Mouse (Mus musculus) brain, embryonic 14.5 days (tissue): ENCODE measurements at regions not wholly inside any gene's neighbourhood (a gene's known extent, or its start where the extent isn't known, plus 50 kb on each side); places are given as distances from the start of the nearest gene placed in this dataset.
A peak's percentile ranks its signal among the peaks of the same experiment; 100 is the strongest.

Source experiments
- DNase-seq: peaks from one replicate; pipeline ENCODE4 v3.0.0-alpha.2; 2011; ENCODE audit warnings: low read depth
- CTCF ChIP-seq: fragments of 200-500 bp; IDR thresholded peaks from 2 replicates; pipeline ENCODE4 v1.5.1; 2012; ENCODE audit warnings: inconsistent platforms, mild to moderate bottlenecking, moderate library complexity, borderline replicate concordance; ENCODE audit not compliant: insufficient read depth, insufficient read length; ENCODE audit errors: extremely low read depth
- POLR2A ChIP-seq: fragments of 200-500 bp; IDR thresholded peaks from 2 replicates; pipeline ENCODE4 v1.6.1; 2012; ENCODE audit warnings: mild to moderate bottlenecking, inconsistent platforms, borderline replicate concordance; ENCODE audit not compliant: poor library complexity, insufficient read depth, insufficient read length, severe bottlenecking; ENCODE audit errors: extremely low read depth

- DNase-seq: no peak
- TF ChIP-seq POLR2A (no peak), CTCF (no peak)
Observed at GRCm38 (mm10) chr12:29391756-29392155, 136.4 kb upstream of the Myt1l start.

GRCm38 (mm10) chr12:29394271-29394670 is 133.9 kb upstream of the Myt1l start:
- DNase-seq: no peak
- TF ChIP-seq CTCF: no peak
- no peak for TF ChIP-seq POLR2A

GRCm38 (mm10) chr12:29394881-29395280 is 133.3 kb upstream of the Myt1l start:
- peak; percentile 40 for DNase-seq

GRCm38 (mm10) chr12:29395401-29395982 is 132.7 kb upstream of the Myt1l start:
- TF ChIP-seq CTCF (no peak), POLR2A (no peak)
- no peak for DNase-seq

More at GRCm38 (mm10) chr12:29394881-29395280, 133.3 kb upstream of the Myt1l start:
- TF ChIP-seq CTCF (no peak), POLR2A (no peak)

- DNase-seq: no peak
- TF ChIP-seq POLR2A (no peak), CTCF (no peak)
Observed at GRCm38 (mm10) chr12:29404434-29404833, 123.8 kb upstream of the Myt1l start.

GRCm38 (mm10) chr12:29409336-29410055 is 118.7 kb upstream of the Myt1l start:
- no peak for DNase-seq
- no peak for TF ChIP-seq CTCF
- TF ChIP-seq POLR2A: no peak

GRCm38 (mm10) chr12:29433936-29434335 is 94.2 kb upstream of the Myt1l start:
- TF ChIP-seq POLR2A (no peak), CTCF (no peak)
- DNase-seq: no peak

GRCm38 (mm10) chr12:29439343-29440019 is 88.7 kb upstream of the Myt1l start:
- peak; percentile 61 for DNase-seq
- TF ChIP-seq POLR2A (no peak), CTCF (no peak)

GRCm38 (mm10) chr12:29465201-29465600 is 63.0 kb upstream of the Myt1l start:
- DNase-seq: peak; percentile 37
